Mouse (Mus musculus) liver, embryonic 13.5 days (tissue): ENCODE data around the gene Mlycd. TPM values are rescaled to one million over a fixed set of nuclear protein-coding genes. Genes with fewer than 3 reads are reported as not detected.

ENCODE experiments used
- ATAC-seq: fragments of 200-750 bp; cut with Nextera tagmentation; 2 replicates; pipeline ENCODE4 v1.8.0; 2017; ENCODE audit warnings: low read depth, mild to moderate bottlenecking, moderate number of reproducible peaks, moderate library complexity
- DNase-seq: peaks from one replicate; pipeline ENCODE4 v3.0.0; 2022
- H3K27ac ChIP-seq: fragments of 300-500 bp; sonication (generic); 2 replicates; pipeline ENCODE4 v1.5.1; 2015; ENCODE audit warnings: moderate library complexity, mild to moderate bottlenecking, inconsistent platforms
- H3K27me3 ChIP-seq: fragments of 300-500 bp; sonication (generic); 2 replicates; pipeline ENCODE4 v1.6.1; 2015; ENCODE audit warnings: mild to moderate bottlenecking, inconsistent platforms
- H3K36me3 ChIP-seq: fragments of 300-500 bp; sonication (generic); 2 replicates; pipeline ENCODE4 v1.6.1; 2015; ENCODE audit warnings: mild to moderate bottlenecking, inconsistent platforms
- H3K4me1 ChIP-seq: fragments of 300-500 bp; sonication (generic); replicated peaks from 2 replicates; pipeline ENCODE4 v1.6.1; 2015; ENCODE audit warnings: inconsistent platforms
- H3K4me2 ChIP-seq: fragments of 300-500 bp; sonication (generic); 2 replicates; pipeline ENCODE4 v1.6.1; 2015; ENCODE audit warnings: inconsistent platforms, mild to moderate bottlenecking, moderate library complexity
- H3K4me3 ChIP-seq: fragments of 300-500 bp; sonication (generic); replicated peaks from 2 replicates; pipeline ENCODE4 v1.5.1; 2015; ENCODE audit warnings: mild to moderate bottlenecking, inconsistent platforms
- H3K9ac ChIP-seq: fragments of 300-500 bp; sonication (generic); 2 replicates; pipeline ENCODE4 v1.6.1; 2015; ENCODE audit warnings: mild to moderate bottlenecking, inconsistent platforms
- H3K9me3 ChIP-seq: fragments of 300-500 bp; sonication (generic); replicated peaks from 2 replicates; pipeline ENCODE4 v1.6.1; 2016; ENCODE audit warnings: inconsistent platforms
- WGBS: fragments of 180-500 bp; shearing (Covaris S2); methylation state at CpG from one replicate; pipeline ENCODE4 v1.1.7; 2015; ENCODE audit not compliant: insufficient replicate concordance; 5-methylcytosine and 5-hydroxymethylcytosine counted together
- polyA plus RNA-seq: library from polyadenylated mRNA; unstranded; fragments of >200 nt; fragmentation: Nextera tagmentation; extraction: Ambion mirVana; gene quantifications from 2 replicates; pipeline ENCODE4 v1.2.1, GENCODE M21; 2015

Mlycd gene
- polyA plus RNA-seq, 1 experiment from 2014 or later: 7.3 TPM

DNA sequence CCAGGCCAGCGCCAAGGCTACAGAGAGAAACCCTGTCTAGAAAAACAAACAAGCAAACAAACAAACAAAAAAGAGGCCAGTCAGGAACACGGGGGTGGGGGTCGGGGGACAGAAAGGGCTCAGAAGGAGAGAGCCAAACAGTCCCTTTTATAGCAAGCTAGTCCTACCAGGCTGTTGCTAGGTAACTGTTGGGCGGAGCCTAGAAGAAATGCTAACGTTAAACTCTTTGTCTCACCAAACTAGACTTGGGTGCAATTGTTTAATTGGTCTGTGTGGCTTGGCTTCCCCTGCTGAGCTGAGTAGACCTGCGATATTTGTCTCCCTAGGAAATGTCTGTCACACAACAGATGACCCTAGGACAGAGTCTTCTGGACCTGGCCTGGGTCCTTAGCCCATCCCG is 16.2 kb upstream of the Mlycd start:
- Histone ChIP-seq H3K4me2 (no peak overlapping the region), H3K4me1 (no peaks in the 10 kb centered on the region), H3K36me3 (no peaks in the 10 kb centered on the region), H3K27ac (no peak overlapping the region), H3K9ac (no peak overlapping the region), H3K27me3 (no peaks in the 10 kb centered on the region), H3K9me3 (no peaks in the 10 kb centered on the region), H3K4me3 (no peak overlapping the region)
- WGBS: 62% methylated on average over 7 of the region's 7 CpGs
- no peak for ATAC-seq
- no peak for DNase-seq

DNA sequence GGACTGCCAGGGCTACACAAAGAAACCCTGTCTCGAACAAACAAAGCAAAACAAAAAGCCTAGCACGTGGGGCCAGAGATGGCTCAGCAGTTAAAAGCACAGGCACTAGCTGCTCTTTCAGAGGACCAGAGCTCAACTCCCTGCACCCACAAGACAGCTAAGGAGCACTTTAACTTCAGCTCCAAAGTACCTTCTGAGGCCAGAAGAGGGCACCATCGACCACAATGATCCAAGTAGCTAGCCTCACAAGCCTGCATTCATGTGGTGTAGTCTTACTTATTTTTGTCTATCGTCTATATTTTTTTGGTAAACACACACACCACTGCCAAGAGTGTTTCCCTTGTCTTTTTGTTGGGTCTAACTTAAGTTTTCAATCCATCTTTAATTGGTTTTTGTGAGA is 14.1 kb upstream of the Mlycd start:
- DNase-seq (no peak), ATAC-seq (no peak)
- WGBS: 19% methylated on average over 4 of the region's 4 CpGs
- Histone ChIP-seq H3K4me1 (no peaks in the 10 kb centered on the region), H3K36me3 (no peaks in the 10 kb centered on the region), H3K9ac (no peak overlapping the region), H3K9me3 (no peaks in the 10 kb centered on the region), H3K27ac (no peak overlapping the region), H3K4me2 (no peak overlapping the region), H3K27me3 (no peaks in the 10 kb centered on the region), H3K4me3 (no peak overlapping the region)

DNA sequence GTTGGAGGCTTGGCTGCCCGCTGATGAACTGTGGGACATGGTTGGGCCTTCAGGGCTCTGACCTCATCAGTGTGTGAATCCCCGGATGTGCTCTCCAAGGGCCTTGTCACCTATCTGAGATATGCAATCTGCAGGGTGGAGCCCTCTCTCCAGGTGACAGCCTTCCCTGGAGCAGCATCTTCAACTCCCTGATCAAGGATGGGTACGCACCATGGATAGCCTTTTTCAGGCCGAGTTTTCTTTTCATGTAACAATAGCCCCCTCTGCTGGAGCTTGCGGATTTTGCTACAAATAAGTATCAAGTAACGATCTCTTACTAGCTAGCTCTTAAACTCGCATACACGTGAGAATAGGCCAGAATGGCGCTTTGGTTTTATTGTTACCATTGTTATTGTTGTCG is 10.2 kb upstream of the Mlycd start:
- H3K9ac ChIP-seq: no peak overlapping the region
- no peak overlapping the region for H3K4me2 ChIP-seq
- WGBS: 19% methylated on average over 10 of the region's 10 CpGs
- ATAC-seq (no peak), DNase-seq (peak; percentile 28)
- no peaks in the 10 kb centered on the region for H3K4me1 ChIP-seq
- peaks cover 2% of the 10 kb centered on the region; the same call in 1 of the 2 replicates for H3K27me3 ChIP-seq
- no peak overlapping the region for H3K27ac ChIP-seq
- H3K9me3 ChIP-seq: no peaks in the 10 kb centered on the region
- H3K4me3 ChIP-seq: no peak overlapping the region
- H3K36me3 ChIP-seq: no peaks in the 10 kb centered on the region

DNA sequence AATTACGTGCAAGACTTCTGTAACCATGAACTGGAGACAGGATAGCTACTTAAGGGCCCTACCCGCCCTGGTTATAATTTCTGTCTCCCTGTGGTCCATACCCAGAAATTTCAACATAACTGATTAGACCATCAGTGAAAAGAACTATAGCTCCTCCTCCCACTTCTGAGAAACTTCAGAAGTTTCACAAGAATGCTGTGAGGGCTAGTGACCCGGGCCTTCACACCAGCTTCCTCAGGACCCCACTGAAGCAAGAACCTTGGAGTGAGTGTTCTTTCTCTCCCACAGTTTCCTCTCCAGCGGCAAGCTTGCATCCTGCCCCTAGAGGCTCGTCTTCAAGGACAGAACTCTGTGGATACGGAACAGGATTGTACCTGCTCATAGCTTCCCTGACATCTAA is 8.8 kb upstream of the Mlycd start:
- Histone ChIP-seq H3K9me3 (no peaks in the 10 kb centered on the region), H3K4me2 (no peak overlapping the region), H3K4me3 (no peak overlapping the region), H3K27ac (no peak overlapping the region), H3K4me1 (no peaks in the 10 kb centered on the region), H3K36me3 (no peaks in the 10 kb centered on the region), H3K9ac (no peak overlapping the region), H3K27me3 (peaks cover 2% of the 10 kb centered on the region; the same call in 1 of the 2 replicates)
- DNase-seq (no peak), ATAC-seq (no peak)
- WGBS: 50% methylated on average over 6 of the region's 6 CpGs

DNA sequence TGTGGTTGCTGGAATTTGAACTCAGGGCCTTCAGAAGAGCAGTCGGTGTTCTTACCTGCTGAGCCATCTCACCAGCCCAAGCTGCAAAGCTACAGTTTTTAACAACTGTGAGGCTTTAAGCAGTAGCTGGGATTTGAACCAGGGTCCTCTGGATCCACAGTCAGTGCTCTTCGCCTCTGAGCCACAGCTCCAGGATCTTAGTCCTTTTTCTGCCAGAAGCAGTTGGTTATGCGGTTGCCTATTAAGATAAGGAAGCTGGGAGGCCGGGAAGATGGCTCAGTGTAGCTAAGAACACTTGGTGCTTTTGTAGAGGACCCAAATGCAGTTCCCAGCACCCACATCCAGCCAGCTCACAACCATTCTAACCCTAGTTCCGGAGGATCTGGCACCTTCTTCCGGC is 7.7 kb upstream of the Mlycd start:
- H3K27ac ChIP-seq: no peak overlapping the region
- 53% methylated on average over 6 of the region's 6 CpGs for WGBS
- ATAC-seq: no peak
- no peak for DNase-seq
- H3K36me3 ChIP-seq: no peaks in the 10 kb centered on the region
- no peaks in the 10 kb centered on the region for H3K9me3 ChIP-seq
- no peaks in the 10 kb centered on the region for H3K4me1 ChIP-seq
- no peak overlapping the region for H3K4me2 ChIP-seq
- peaks cover 2% of the 10 kb centered on the region; the same call in 1 of the 2 replicates for H3K27me3 ChIP-seq
- H3K4me3 ChIP-seq: no peak overlapping the region
- no peak overlapping the region for H3K9ac ChIP-seq

DNA sequence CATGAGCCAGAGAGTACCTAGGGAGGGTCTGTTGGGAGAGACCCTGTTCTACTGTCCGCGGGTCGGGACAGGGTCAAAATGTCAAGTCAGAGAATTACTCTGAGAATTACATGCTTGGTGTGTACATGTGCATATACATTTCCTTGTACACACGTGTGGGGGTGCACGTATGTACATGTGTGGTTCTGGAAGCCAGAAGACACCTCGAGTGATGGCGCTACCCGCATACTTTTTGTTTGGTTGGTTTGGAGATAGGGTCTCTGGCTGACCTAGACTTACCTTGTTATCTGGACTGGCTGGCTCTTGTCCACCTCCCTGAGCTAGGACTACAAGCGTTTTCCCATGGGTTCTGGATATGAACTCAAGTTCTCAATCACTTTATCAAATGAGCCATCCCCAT is 581 bp upstream of the Mlycd start:
- Histone ChIP-seq H3K9me3 (no peaks in the 10 kb centered on the region), H3K4me3 (peak overlapping the region; percentile 79), H3K36me3 (no peaks in the 10 kb centered on the region), H3K4me1 (peaks cover 32% of the 10 kb centered on the region), H3K27me3 (no peaks in the 10 kb centered on the region), H3K27ac (no peak overlapping the region), H3K4me2 (peak overlapping the region; percentile 99), H3K9ac (peak overlapping the region; percentile 85)
- peak; percentile 1; the same call in 1 of the 2 replicates for ATAC-seq
- 67% methylated on average over 9 of the region's 9 CpGs for WGBS
- no peak for DNase-seq

DNA sequence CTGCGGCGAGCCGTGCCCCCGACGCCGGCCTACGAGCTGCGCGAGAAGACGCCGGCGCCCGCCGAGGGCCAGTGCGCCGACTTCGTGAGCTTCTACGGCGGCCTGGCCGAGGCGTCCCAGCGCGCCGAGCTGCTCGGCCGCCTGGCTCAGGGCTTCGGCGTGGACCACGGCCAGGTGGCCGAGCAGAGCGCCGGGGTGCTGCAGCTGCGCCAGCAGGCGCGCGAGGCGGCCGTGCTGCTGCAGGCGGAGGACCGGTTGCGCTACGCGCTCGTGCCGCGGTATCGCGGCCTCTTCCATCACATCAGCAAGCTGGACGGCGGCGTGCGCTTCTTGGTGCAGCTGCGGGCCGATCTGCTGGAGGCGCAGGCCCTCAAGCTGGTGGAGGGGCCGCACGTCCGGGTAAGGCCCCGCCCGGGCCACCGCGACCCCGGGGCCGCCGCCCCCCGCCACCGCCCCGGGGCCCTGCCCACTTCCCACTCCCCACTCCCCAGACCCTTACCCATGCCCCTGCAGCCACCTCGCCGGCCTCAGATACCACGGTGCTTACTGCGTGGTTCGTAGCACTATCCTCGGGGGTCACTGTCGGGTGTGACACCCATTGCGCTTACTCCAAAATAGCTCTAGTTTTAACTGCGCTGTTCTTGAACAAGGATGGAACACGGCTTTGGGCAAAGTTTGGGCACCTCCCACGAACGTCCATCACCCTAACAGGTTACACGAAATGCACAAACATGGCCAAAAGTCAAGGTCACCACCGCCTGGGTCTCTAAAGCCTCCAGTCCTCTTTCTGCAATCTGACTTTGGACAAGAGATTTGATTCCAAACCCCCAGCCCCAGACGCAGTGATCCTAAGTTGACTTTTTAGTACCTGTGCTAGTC is 633 bp downstream of the Mlycd start:
- no peaks in the 10 kb centered on the region for H3K9me3 ChIP-seq
- H3K4me1 ChIP-seq: peaks cover 34% of the 10 kb centered on the region
- peak; percentile 36 for ATAC-seq
- H3K9ac ChIP-seq: peak overlapping the region; percentile 85
- H3K36me3 ChIP-seq: no peaks in the 10 kb centered on the region
- H3K4me3 ChIP-seq: peak overlapping the region; percentile 79
- H3K27me3 ChIP-seq: no peaks in the 10 kb centered on the region
- H3K4me2 ChIP-seq: peak overlapping the region; percentile 99
- DNase-seq: peak; percentile 17
- 8% methylated on average over 54 of the region's 83 CpGs for WGBS
- peak overlapping the region; percentile 71 for H3K27ac ChIP-seq

DNA sequence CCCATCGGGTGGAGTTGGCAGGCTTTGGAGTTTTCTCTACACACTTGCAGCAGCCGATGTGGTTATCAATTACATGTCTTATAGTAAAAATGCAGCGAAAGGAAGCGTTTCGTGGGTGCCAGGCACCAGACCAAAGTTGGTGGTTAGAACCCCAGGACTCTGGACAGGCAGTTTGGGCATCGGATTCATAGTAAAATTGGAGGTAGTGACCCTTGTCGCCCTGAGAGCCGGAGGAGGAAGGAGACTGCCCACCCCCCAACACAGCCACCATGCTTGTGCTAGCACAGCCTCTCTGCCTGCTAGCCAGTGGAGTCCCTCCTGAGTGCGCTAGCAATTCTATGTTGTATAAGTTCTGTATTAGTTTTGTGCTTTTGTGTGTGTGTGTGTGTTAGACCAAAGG is 3.9 kb downstream of the Mlycd start:
- Histone ChIP-seq H3K9ac (no peak overlapping the region), H3K4me2 (no peak overlapping the region), H3K4me3 (no peak overlapping the region), H3K27ac (no peak overlapping the region), H3K4me1 (peaks cover 43% of the 10 kb centered on the region), H3K36me3 (no peaks in the 10 kb centered on the region; the same call in 1 of the 2 replicates), H3K9me3 (no peaks in the 10 kb centered on the region), H3K27me3 (no peaks in the 10 kb centered on the region)
- 78% methylated on average over 9 of the region's 9 CpGs for WGBS
- ATAC-seq (no peak), DNase-seq (no peak)

DNA sequence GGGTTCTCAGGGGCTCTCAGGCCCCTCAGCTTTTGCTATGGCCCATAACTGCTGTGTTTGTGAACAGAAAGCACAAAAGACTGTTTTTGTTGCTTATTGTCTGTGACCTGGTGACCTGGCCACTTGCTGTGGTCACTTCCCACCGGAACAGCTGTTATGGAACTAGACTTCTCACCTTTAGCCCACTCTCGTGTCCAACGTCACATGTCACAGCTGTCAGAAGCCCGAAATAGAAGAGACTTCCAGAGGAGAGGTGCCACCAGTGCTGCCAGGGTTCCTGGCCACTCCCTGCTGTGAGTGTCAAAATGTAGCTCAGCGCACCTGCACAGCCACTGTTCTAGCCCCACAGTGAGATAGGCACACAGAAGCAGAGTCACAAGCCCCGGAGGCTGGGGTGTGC is 4.6 kb downstream of the Mlycd start:
- H3K9ac ChIP-seq: no peak overlapping the region
- no peak overlapping the region for H3K4me2 ChIP-seq
- H3K27me3 ChIP-seq: no peaks in the 10 kb centered on the region
- DNase-seq (no peak), ATAC-seq (no peak)
- H3K9me3 ChIP-seq: no peaks in the 10 kb centered on the region
- 68% methylated on average over 6 of the region's 6 CpGs for WGBS
- H3K27ac ChIP-seq: no peak overlapping the region
- H3K4me1 ChIP-seq: peaks cover 39% of the 10 kb centered on the region
- no peak overlapping the region for H3K4me3 ChIP-seq
- peaks cover 3% of the 10 kb centered on the region; the same call in 1 of the 2 replicates for H3K36me3 ChIP-seq

DNA sequence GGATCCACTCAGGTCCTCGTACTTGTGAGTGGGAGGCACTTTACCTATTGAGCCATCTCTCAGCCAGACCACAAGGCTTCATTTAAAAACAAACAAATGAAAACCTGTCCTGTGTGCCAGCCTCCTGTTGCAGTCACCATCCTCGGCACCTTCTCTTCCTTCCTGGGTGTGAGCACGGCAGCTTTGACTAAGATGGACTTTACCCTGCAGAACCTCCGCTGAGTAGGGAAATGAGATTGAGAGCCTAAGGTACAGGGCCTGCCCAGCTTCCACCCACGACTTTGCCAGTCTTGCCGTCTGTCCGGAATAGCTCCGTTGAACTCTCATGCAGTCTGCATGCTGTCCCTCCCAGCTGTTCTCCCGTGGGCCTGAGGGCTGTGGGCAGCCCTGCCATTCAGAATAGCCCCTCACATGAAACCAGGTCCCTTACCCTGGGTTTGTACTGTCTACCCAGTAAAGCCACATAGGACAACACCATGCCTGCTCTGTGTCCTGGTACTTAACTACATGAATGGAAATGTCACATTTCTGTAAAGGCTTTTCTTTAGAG is 5.5 kb downstream of the Mlycd start:
- Histone ChIP-seq H3K27me3 (no peaks in the 10 kb centered on the region), H3K4me3 (no peak overlapping the region), H3K4me2 (no peak overlapping the region), H3K4me1 (peaks cover 34% of the 10 kb centered on the region), H3K9me3 (no peaks in the 10 kb centered on the region), H3K27ac (no peak overlapping the region), H3K9ac (no peak overlapping the region), H3K36me3 (peaks cover 8% of the 10 kb centered on the region; the same call in 1 of the 2 replicates)
- 66% methylated on average over 9 of the region's 9 CpGs for WGBS
- DNase-seq (no peak), ATAC-seq (no peak)

DNA sequence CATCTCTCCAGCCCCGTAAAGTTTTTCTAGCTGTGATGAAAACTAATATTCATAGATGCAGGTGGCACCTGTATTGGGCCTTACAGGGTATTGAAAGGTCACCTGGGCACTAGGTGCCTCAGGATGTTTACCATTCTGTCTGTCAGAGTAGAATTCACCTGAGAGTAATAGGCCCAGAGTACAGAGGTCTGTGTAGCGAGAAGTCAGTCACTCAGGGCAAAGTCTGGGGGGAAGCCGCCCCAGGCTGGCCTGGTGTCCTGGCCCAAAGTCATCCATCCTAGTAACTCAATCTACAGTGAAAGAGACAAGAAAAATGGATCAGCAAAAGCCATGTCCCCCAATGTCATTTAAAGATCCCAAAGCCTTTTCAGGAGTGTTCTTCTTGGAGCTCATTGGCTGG is 6.2 kb downstream of the Mlycd start:
- H3K27ac ChIP-seq: no peak overlapping the region
- ATAC-seq (peak; percentile 42; the same call in 1 of the 2 replicates), DNase-seq (no peak)
- H3K9ac ChIP-seq: no peak overlapping the region
- no peaks in the 10 kb centered on the region for H3K27me3 ChIP-seq
- H3K4me2 ChIP-seq: no peak overlapping the region
- H3K4me1 ChIP-seq: peaks cover 27% of the 10 kb centered on the region
- no peak overlapping the region for H3K4me3 ChIP-seq
- WGBS: 61% methylated on average over 3 of the region's 3 CpGs
- H3K9me3 ChIP-seq: no peaks in the 10 kb centered on the region
- H3K36me3 ChIP-seq: peaks cover 9% of the 10 kb centered on the region; the same call in 1 of the 2 replicates
